Mouse (Mus musculus): ENCODE measurements around the gene Frmd4b. TPM values are rescaled to one million over a fixed set of nuclear protein-coding genes. Genes with fewer than 3 reads are reported as not detected.

Frmd4b gene
- total RNA-seq, 2 experiments from 2014 or later: 13.7 to 20.4 TPM

GRCm38 (mm10) chr6:97252711-97253221, 364.6 kb downstream of the Frmd4b start, which contains the start of gene Lmod3:
Gene Lmod3, minus strand, starts transcription at chr6:97252759.
- DNase-seq (ENCODE audit: low spot score in 2 of 2): no peak
- intact Hi-C loops (cut with DNase I): no loop called here

GRCm38 (mm10) chr6:97252086-97252485, 365.3 kb downstream of the Frmd4b start:
- intact Hi-C loops (cut with DNase I): no loop called here
- no peak for DNase-seq (ENCODE audit: low spot score in 2 of 2)

- intact Hi-C loops (cut with DNase I): loop anchor here (1.0 kb wide), 1 partner anchor 272 kb away; no protein-coding TSS in a partner anchor
- DNase-seq (ENCODE audit: low spot score in 2 of 2): peak; percentile 19 to 50
Measured at GRCm38 (mm10) chr6:97250966-97251365, 366.4 kb downstream of the Frmd4b start.

DNA sequence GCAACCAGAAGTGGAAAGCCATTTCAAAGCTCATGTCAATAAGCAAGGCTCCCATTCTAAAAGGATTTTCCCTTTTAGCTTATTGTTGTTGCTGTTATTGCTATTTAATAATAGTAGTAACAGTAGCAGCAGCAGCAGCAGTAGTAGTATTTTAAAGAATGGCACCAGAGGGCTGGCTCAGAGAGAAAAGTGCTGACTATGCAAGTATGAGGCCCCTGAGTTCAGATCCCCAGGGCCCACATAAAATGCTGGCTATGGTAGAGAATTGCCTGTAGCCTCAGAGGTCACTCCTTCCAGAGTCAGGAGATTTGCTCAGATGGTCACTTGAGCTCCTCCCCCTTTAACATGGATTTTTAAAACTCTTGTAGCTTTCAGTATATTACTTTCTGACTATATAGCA, 372.1 kb downstream of the Frmd4b start:
- intact Hi-C loops (cut with DNase I): no loop called here

DNA sequence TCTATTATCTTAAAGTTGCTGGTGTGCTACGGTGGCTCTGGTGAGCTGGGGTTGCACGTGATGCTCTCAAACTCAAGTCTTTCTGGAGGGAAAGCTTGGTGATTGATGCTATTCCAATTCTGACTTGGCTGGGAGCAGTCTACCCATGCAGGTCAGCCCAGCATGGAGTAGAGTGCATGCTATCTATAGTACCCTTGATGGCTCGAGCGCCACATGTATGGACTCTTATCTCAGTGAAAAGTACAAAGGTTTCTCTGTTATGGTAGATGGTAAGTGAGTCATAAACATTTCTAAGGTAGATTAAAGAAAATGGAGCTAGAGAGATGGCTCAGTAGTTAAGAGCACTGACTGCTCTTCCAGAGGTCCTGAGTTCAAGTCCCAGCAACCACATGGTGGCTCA, 374.8 kb downstream of the Frmd4b start:
- intact Hi-C loops (cut with DNase I): no loop called here
- no peak for DNase-seq (ENCODE audit: low spot score in 2 of 2)

More for the DNA sequence above, 372.1 kb downstream of the Frmd4b start:
- no peak for DNase-seq (ENCODE audit: low spot score in 2 of 2)

DNA sequence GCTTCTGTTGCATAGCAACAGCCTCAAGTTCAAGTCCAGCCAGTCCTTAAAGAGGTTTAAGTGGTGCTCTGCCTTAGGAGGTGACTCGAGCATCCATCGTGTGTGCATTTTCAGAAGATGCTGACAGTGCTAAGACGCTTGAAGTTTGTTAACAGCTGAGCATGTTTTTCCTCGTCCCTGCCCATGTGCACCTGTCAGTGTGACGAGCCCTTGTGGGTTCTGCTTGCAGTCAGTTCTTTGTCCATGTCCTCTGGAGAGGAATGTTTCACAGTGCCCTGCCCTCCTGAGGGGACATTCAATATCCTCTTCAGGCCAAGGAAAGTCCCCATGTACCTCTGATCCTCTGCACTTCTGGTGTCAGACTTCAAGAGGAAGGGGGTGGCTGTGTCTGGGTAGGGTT, 377.2 kb downstream of the Frmd4b start:
- no peak for DNase-seq (ENCODE audit: low spot score in 2 of 2)
- intact Hi-C loops (cut with DNase I): no loop called here

DNA sequence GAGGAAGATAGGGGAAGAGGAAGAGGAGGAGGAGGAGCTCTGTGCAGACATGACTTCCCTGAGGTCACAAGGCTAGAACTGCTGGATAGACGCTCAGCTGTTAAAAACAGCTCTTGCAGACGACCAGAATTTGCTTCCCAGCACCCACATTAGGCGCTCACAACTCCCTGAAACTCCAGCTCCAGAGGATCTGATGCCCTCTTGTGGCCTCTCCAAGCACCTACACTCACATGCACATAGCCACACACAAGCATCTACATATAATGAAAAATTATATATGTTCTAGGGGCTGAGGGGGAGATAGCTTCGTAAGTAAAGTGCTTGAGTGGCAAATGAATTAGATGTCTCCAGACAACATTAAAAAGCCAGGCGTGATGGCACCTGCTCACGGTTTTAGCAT, 378.0 kb downstream of the Frmd4b start:
- intact Hi-C loops (cut with DNase I): no loop called here
- DNase-seq (ENCODE audit: low spot score in 2 of 2): no peak

Other genes with a start within 250 kb of the Frmd4b start
- 1 to 10 TPM; 6.5 to 8.8 TPM for gene Mitf, start 189.5 kb upstream of the Frmd4b start, total RNA-seq (2021)

All from left cerebral cortex, postnatal 36 days (tissue).